Mouse (Mus musculus): Measurements from ENCODE around the gene Snx29.

The Snx29 gene

GRCm38 (mm10) chr16:11476314-11476713 lies 153.6 kb downstream of the Snx29 start:
- Histone ChIP-seq H3K9me3 (ENCODE audit: low read length) (no peaks in the 10 kb centered on the region), H3K36me3 (ENCODE audit: insufficient read depth, low read length) (no peaks in the 10 kb centered on the region), H3K27me3 (ENCODE audit: insufficient read depth, low read length) (no peaks in the 10 kb centered on the region), H3K4me1 (replicated peaks; ENCODE audit: low read depth, low read length) (peaks cover 8% of the 10 kb centered on the region), H3K4me3 (replicated peaks; ENCODE audit: low read length) (no peak overlapping the region)
- TF ChIP-seq NANOG (IDR thresholded peaks at IDR 0.05; ENCODE audit: borderline replicate concordance, low read length): no peak
- TF ChIP-seq POU5F1 (IDR thresholded peaks at IDR 0.05; ENCODE audit: borderline replicate concordance, low read length): no peak
- TF ChIP-seq CTCF (conservative IDR thresholded peaks at IDR 0.05; ENCODE audit: low read length): no peak

- Histone ChIP-seq H3K4me3 (replicated peaks; ENCODE audit: low read length) (no peak overlapping the region), H3K4me1 (replicated peaks; ENCODE audit: low read depth, low read length) (peaks cover 8% of the 10 kb centered on the region), H3K9me3 (ENCODE audit: low read length) (no peaks in the 10 kb centered on the region), H3K36me3 (ENCODE audit: insufficient read depth, low read length) (no peaks in the 10 kb centered on the region), H3K27me3 (ENCODE audit: insufficient read depth, low read length) (no peaks in the 10 kb centered on the region)
- TF ChIP-seq CTCF (conservative IDR thresholded peaks at IDR 0.05; ENCODE audit: low read length) (no peak), POU5F1 (IDR thresholded peaks at IDR 0.05; ENCODE audit: borderline replicate concordance, low read length) (no peak), NANOG (IDR thresholded peaks at IDR 0.05; ENCODE audit: borderline replicate concordance, low read length) (no peak)
Measured at GRCm38 (mm10) chr16:11476968-11477367, 154.3 kb downstream of the Snx29 start.

- Histone ChIP-seq H3K36me3 (ENCODE audit: insufficient read depth, low read length) (no peaks in the 10 kb centered on the region), H3K27me3 (ENCODE audit: insufficient read depth, low read length) (no peaks in the 10 kb centered on the region), H3K4me1 (replicated peaks; ENCODE audit: low read depth, low read length) (peaks cover 8% of the 10 kb centered on the region), H3K4me3 (replicated peaks; ENCODE audit: low read length) (no peak overlapping the region), H3K9me3 (ENCODE audit: low read length) (no peaks in the 10 kb centered on the region)
- no peak for TF ChIP-seq POU5F1 (IDR thresholded peaks at IDR 0.05; ENCODE audit: borderline replicate concordance, low read length)
- no peak for TF ChIP-seq NANOG (IDR thresholded peaks at IDR 0.05; ENCODE audit: borderline replicate concordance, low read length)
- TF ChIP-seq CTCF (conservative IDR thresholded peaks at IDR 0.05; ENCODE audit: low read length): no peak
Measured at GRCm38 (mm10) chr16:11477591-11477990, 154.9 kb downstream of the Snx29 start.

- no peak for TF ChIP-seq NANOG (IDR thresholded peaks at IDR 0.05; ENCODE audit: borderline replicate concordance, low read length)
- TF ChIP-seq POU5F1 (IDR thresholded peaks at IDR 0.05; ENCODE audit: borderline replicate concordance, low read length): no peak
- TF ChIP-seq CTCF (conservative IDR thresholded peaks at IDR 0.05; ENCODE audit: low read length): no peak
- Histone ChIP-seq H3K27me3 (ENCODE audit: insufficient read depth, low read length) (no peaks in the 10 kb centered on the region), H3K9me3 (ENCODE audit: low read length) (no peaks in the 10 kb centered on the region), H3K4me3 (replicated peaks; ENCODE audit: low read length) (no peak overlapping the region), H3K4me1 (replicated peaks; ENCODE audit: low read depth, low read length) (peaks cover 8% of the 10 kb centered on the region), H3K36me3 (ENCODE audit: insufficient read depth, low read length) (no peaks in the 10 kb centered on the region)
Measured at GRCm38 (mm10) chr16:11479605-11480004, 156.9 kb downstream of the Snx29 start.

GRCm38 (mm10) chr16:11482189-11482588 lies 159.5 kb downstream of the Snx29 start:
- Histone ChIP-seq H3K9me3 (ENCODE audit: low read length) (no peaks in the 10 kb centered on the region), H3K36me3 (ENCODE audit: insufficient read depth, low read length) (no peaks in the 10 kb centered on the region), H3K4me3 (replicated peaks; ENCODE audit: low read length) (no peak overlapping the region), H3K4me1 (replicated peaks; ENCODE audit: low read depth, low read length) (peaks cover 4% of the 10 kb centered on the region), H3K27me3 (ENCODE audit: insufficient read depth, low read length) (no peaks in the 10 kb centered on the region)
- TF ChIP-seq NANOG (IDR thresholded peaks at IDR 0.05; ENCODE audit: borderline replicate concordance, low read length) (no peak), CTCF (conservative IDR thresholded peaks at IDR 0.05; ENCODE audit: low read length) (no peak), POU5F1 (IDR thresholded peaks at IDR 0.05; ENCODE audit: borderline replicate concordance, low read length) (no peak)

- no peak for TF ChIP-seq NANOG (IDR thresholded peaks at IDR 0.05; ENCODE audit: borderline replicate concordance, low read length)
- TF ChIP-seq POU5F1 (IDR thresholded peaks at IDR 0.05; ENCODE audit: borderline replicate concordance, low read length): no peak
- TF ChIP-seq CTCF (conservative IDR thresholded peaks at IDR 0.05; ENCODE audit: low read length): no peak
- Histone ChIP-seq H3K36me3 (ENCODE audit: insufficient read depth, low read length) (no peaks in the 10 kb centered on the region), H3K4me3 (replicated peaks; ENCODE audit: low read length) (no peak overlapping the region), H3K27me3 (ENCODE audit: insufficient read depth, low read length) (no peaks in the 10 kb centered on the region), H3K9me3 (ENCODE audit: low read length) (0 out of 2 replicates have a peak, but pooled peaks cover 9% of the 10 kb centered on the region), H3K4me1 (replicated peaks; ENCODE audit: low read depth, low read length) (no peaks in the 10 kb centered on the region)
Measured at GRCm38 (mm10) chr16:11494895-11495294, 172.2 kb downstream of the Snx29 start.

- TF ChIP-seq CTCF (conservative IDR thresholded peaks at IDR 0.05; ENCODE audit: low read length) (no peak), POU5F1 (IDR thresholded peaks at IDR 0.05; ENCODE audit: borderline replicate concordance, low read length) (no peak), NANOG (IDR thresholded peaks at IDR 0.05; ENCODE audit: borderline replicate concordance, low read length) (no peak)
- H3K9me3 ChIP-seq (ENCODE audit: low read length): 0 out of 2 replicates have a peak, but pooled peaks cover 5% of the 10 kb centered on the region
- peaks cover 2% of the 10 kb centered on the region; the same call in 1 of the 2 replicates for H3K4me1 ChIP-seq (replicated peaks; ENCODE audit: low read depth, low read length)
- H3K4me3 ChIP-seq (replicated peaks; ENCODE audit: low read length): no peak overlapping the region
- no peaks in the 10 kb centered on the region for H3K27me3 ChIP-seq (ENCODE audit: insufficient read depth, low read length)
- no peaks in the 10 kb centered on the region for H3K36me3 ChIP-seq (ENCODE audit: insufficient read depth, low read length)
Measured at GRCm38 (mm10) chr16:11495923-11496616, 173.4 kb downstream of the Snx29 start.

- Histone ChIP-seq H3K9me3 (ENCODE audit: low read length) (0 out of 2 replicates have a peak, but pooled peaks cover 1% of the 10 kb centered on the region), H3K4me1 (replicated peaks; ENCODE audit: low read depth, low read length) (peaks cover 6% of the 10 kb centered on the region; the same call in 1 of the 2 replicates), H3K4me3 (replicated peaks; ENCODE audit: low read length) (no peak overlapping the region), H3K36me3 (ENCODE audit: insufficient read depth, low read length) (no peaks in the 10 kb centered on the region), H3K27me3 (ENCODE audit: insufficient read depth, low read length) (no peaks in the 10 kb centered on the region)
- TF ChIP-seq NANOG (IDR thresholded peaks at IDR 0.05; ENCODE audit: borderline replicate concordance, low read length) (no peak), POU5F1 (IDR thresholded peaks at IDR 0.05; ENCODE audit: borderline replicate concordance, low read length) (no peak), CTCF (conservative IDR thresholded peaks at IDR 0.05; ENCODE audit: low read length) (no peak)
Measured at GRCm38 (mm10) chr16:11496721-11497120, 174.0 kb downstream of the Snx29 start.

All from E14TG2a.4 (cell line).